Mouse (Mus musculus): Measurements from ENCODE around the gene Cnn1. TPM values are rescaled to one million over a fixed set of nuclear protein-coding genes. Genes with fewer than 3 reads are reported as not detected.

Gene Cnn1
- polyA plus RNA-seq, 1 experiment = not detected

GRCm38 (mm10) chr9:22123069-22123609 is 24.1 kb downstream of the Cnn1 start:
- TF ChIP-seq POLR2A (IDR thresholded peaks at IDR 0.05; ENCODE audit: borderline replicate concordance, control insufficient read depth, low read depth, low read length) (no peak), CTCF (IDR thresholded peaks at IDR 0.05; ENCODE audit: control insufficient read depth, insufficient read depth, low read length) (no peak)
- peak overlapping the region; percentile 81 for H3K27ac ChIP-seq (ENCODE audit: control insufficient read depth, insufficient read depth, low read depth, low read length, poor library complexity)
- 65% methylated on average over 7 of the region's 7 CpGs for WGBS
- no peak overlapping the region for H3K4me3 ChIP-seq (replicated peaks; ENCODE audit: control insufficient read depth, low read depth, low read length)
- H3K4me1 ChIP-seq (ENCODE audit: control insufficient read depth, insufficient read depth, low read length) = peaks cover 26% of the 10 kb centered on the region

GRCm38 (mm10) chr9:22124169-22124568 is 25.2 kb downstream of the Cnn1 start:
- TF ChIP-seq POLR2A (IDR thresholded peaks at IDR 0.05; ENCODE audit: borderline replicate concordance, control insufficient read depth, low read depth, low read length) (no peak), CTCF (IDR thresholded peaks at IDR 0.05; ENCODE audit: control insufficient read depth, insufficient read depth, low read length) (no peak)
- Histone ChIP-seq H3K27ac (ENCODE audit: control insufficient read depth, insufficient read depth, low read depth, low read length, poor library complexity) (peak overlapping the region; percentile 73), H3K4me1 (ENCODE audit: control insufficient read depth, insufficient read depth, low read length) (peaks cover 26% of the 10 kb centered on the region), H3K4me3 (replicated peaks; ENCODE audit: control insufficient read depth, low read depth, low read length) (no peak overlapping the region)
- 87% methylated on average over 3 of the region's 3 CpGs for WGBS

GRCm38 (mm10) chr9:22125246-22126027 is 26.4 kb downstream of the Cnn1 start:
- 66% methylated on average over 15 of the region's 15 CpGs for WGBS
- H3K4me3 ChIP-seq (replicated peaks; ENCODE audit: control insufficient read depth, low read depth, low read length) = no peak overlapping the region
- TF ChIP-seq POLR2A (IDR thresholded peaks at IDR 0.05; ENCODE audit: borderline replicate concordance, control insufficient read depth, low read depth, low read length) = no peak
- TF ChIP-seq CTCF (IDR thresholded peaks at IDR 0.05; ENCODE audit: control insufficient read depth, insufficient read depth, low read length) = no peak
- H3K4me1 ChIP-seq (ENCODE audit: control insufficient read depth, insufficient read depth, low read length) = peaks cover 24% of the 10 kb centered on the region
- peak overlapping the region; percentile 35 for H3K27ac ChIP-seq (ENCODE audit: control insufficient read depth, insufficient read depth, low read depth, low read length, poor library complexity)

GRCm38 (mm10) chr9:22131226-22131981 is 32.4 kb downstream of the Cnn1 start:
- WGBS = 2% methylated on average over 35 of the region's 35 CpGs
- Histone ChIP-seq H3K4me1 (ENCODE audit: control insufficient read depth, insufficient read depth, low read length) (peaks cover 4% of the 10 kb centered on the region; the same call in 1 of the 2 replicates), H3K27ac (ENCODE audit: control insufficient read depth, insufficient read depth, low read depth, low read length, poor library complexity) (peak overlapping the region; percentile 20), H3K4me3 (replicated peaks; ENCODE audit: control insufficient read depth, low read depth, low read length) (peak overlapping the region; percentile 59)
- TF ChIP-seq CTCF (IDR thresholded peaks at IDR 0.05; ENCODE audit: control insufficient read depth, insufficient read depth, low read length) = no peak
- TF ChIP-seq POLR2A (IDR thresholded peaks at IDR 0.05; ENCODE audit: borderline replicate concordance, control insufficient read depth, low read depth, low read length) = peak; percentile 21; the same call in 1 of the 2 replicates

GRCm38 (mm10) chr9:22132220-22132619 is 33.2 kb downstream of the Cnn1 start:
- peak overlapping the region; percentile 12 for H3K4me3 ChIP-seq (replicated peaks; ENCODE audit: control insufficient read depth, low read depth, low read length)
- WGBS = 84% methylated on average over 11 of the region's 11 CpGs
- peaks cover 7% of the 10 kb centered on the region for H3K4me1 ChIP-seq (ENCODE audit: control insufficient read depth, insufficient read depth, low read length)
- TF ChIP-seq CTCF (IDR thresholded peaks at IDR 0.05; ENCODE audit: control insufficient read depth, insufficient read depth, low read length) = no peak
- no peak for TF ChIP-seq POLR2A (IDR thresholded peaks at IDR 0.05; ENCODE audit: borderline replicate concordance, control insufficient read depth, low read depth, low read length)
- no peak overlapping the region for H3K27ac ChIP-seq (ENCODE audit: control insufficient read depth, insufficient read depth, low read depth, low read length, poor library complexity)

- peak overlapping the region; percentile 54 for H3K4me3 ChIP-seq (replicated peaks; ENCODE audit: control insufficient read depth, low read depth, low read length)
- peaks cover 7% of the 10 kb centered on the region for H3K4me1 ChIP-seq (ENCODE audit: control insufficient read depth, insufficient read depth, low read length)
- WGBS = 68% methylated on average over 7 of the region's 7 CpGs
- peak overlapping the region; percentile 70 for H3K27ac ChIP-seq (ENCODE audit: control insufficient read depth, insufficient read depth, low read depth, low read length, poor library complexity)
- no peak for TF ChIP-seq POLR2A (IDR thresholded peaks at IDR 0.05; ENCODE audit: borderline replicate concordance, control insufficient read depth, low read depth, low read length)
- TF ChIP-seq CTCF (IDR thresholded peaks at IDR 0.05; ENCODE audit: control insufficient read depth, insufficient read depth, low read length) = no peak
Measured at GRCm38 (mm10) chr9:22134246-22134890, 35.4 kb downstream of the Cnn1 start.

GRCm38 (mm10) chr9:22134988-22135643 is 36.1 kb downstream of the Cnn1 start:
- peak overlapping the region; percentile 54 for H3K4me3 ChIP-seq (replicated peaks; ENCODE audit: control insufficient read depth, low read depth, low read length)
- 56% methylated on average over 9 of the region's 9 CpGs for WGBS
- TF ChIP-seq CTCF (IDR thresholded peaks at IDR 0.05; ENCODE audit: control insufficient read depth, insufficient read depth, low read length) = no peak
- TF ChIP-seq POLR2A (IDR thresholded peaks at IDR 0.05; ENCODE audit: borderline replicate concordance, control insufficient read depth, low read depth, low read length) = no peak
- peaks cover 7% of the 10 kb centered on the region for H3K4me1 ChIP-seq (ENCODE audit: control insufficient read depth, insufficient read depth, low read length)
- H3K27ac ChIP-seq (ENCODE audit: control insufficient read depth, insufficient read depth, low read depth, low read length, poor library complexity) = peak overlapping the region; percentile 70

Measured in bone marrow, adult 2 months (tissue).